Mouse (Mus musculus) liver, embryonic 13.5 days (tissue): Measurements from ENCODE around the gene Hacd1. TPM values are rescaled to one million over a fixed set of nuclear protein-coding genes. Genes with fewer than 3 reads are reported as not detected.

ENCODE experiments used
- ATAC-seq: fragments of 200-750 bp; cut with Nextera tagmentation; 2 replicates; pipeline ENCODE4 v1.8.0; 2017; ENCODE audit warnings: low read depth, mild to moderate bottlenecking, moderate number of reproducible peaks, moderate library complexity
- DNase-seq: peaks from one replicate; pipeline ENCODE4 v3.0.0; 2022
- H3K27ac ChIP-seq: fragments of 300-500 bp; sonication (generic); 2 replicates; pipeline ENCODE4 v1.5.1; 2015; ENCODE audit warnings: moderate library complexity, mild to moderate bottlenecking, inconsistent platforms
- H3K27me3 ChIP-seq: fragments of 300-500 bp; sonication (generic); 2 replicates; pipeline ENCODE4 v1.6.1; 2015; ENCODE audit warnings: mild to moderate bottlenecking, inconsistent platforms
- H3K36me3 ChIP-seq: fragments of 300-500 bp; sonication (generic); 2 replicates; pipeline ENCODE4 v1.6.1; 2015; ENCODE audit warnings: mild to moderate bottlenecking, inconsistent platforms
- H3K4me1 ChIP-seq: fragments of 300-500 bp; sonication (generic); replicated peaks from 2 replicates; pipeline ENCODE4 v1.6.1; 2015; ENCODE audit warnings: inconsistent platforms
- H3K4me2 ChIP-seq: fragments of 300-500 bp; sonication (generic); 2 replicates; pipeline ENCODE4 v1.6.1; 2015; ENCODE audit warnings: inconsistent platforms, mild to moderate bottlenecking, moderate library complexity
- H3K4me3 ChIP-seq: fragments of 300-500 bp; sonication (generic); replicated peaks from 2 replicates; pipeline ENCODE4 v1.5.1; 2015; ENCODE audit warnings: mild to moderate bottlenecking, inconsistent platforms
- H3K9ac ChIP-seq: fragments of 300-500 bp; sonication (generic); 2 replicates; pipeline ENCODE4 v1.6.1; 2015; ENCODE audit warnings: mild to moderate bottlenecking, inconsistent platforms
- H3K9me3 ChIP-seq: fragments of 300-500 bp; sonication (generic); replicated peaks from 2 replicates; pipeline ENCODE4 v1.6.1; 2016; ENCODE audit warnings: inconsistent platforms
- WGBS: fragments of 180-500 bp; shearing (Covaris S2); methylation state at CpG from one replicate; pipeline ENCODE4 v1.1.7; 2015; ENCODE audit not compliant: insufficient replicate concordance; 5-methylcytosine and 5-hydroxymethylcytosine counted together
- polyA plus RNA-seq: library from polyadenylated mRNA; unstranded; fragments of >200 nt; fragmentation: Nextera tagmentation; extraction: Ambion mirVana; gene quantifications from 2 replicates; pipeline ENCODE4 v1.2.1, GENCODE M21; 2015

The Hacd1 gene
- polyA plus RNA-seq, 1 experiment from 2014 or later = 65.4 TPM

DNA sequence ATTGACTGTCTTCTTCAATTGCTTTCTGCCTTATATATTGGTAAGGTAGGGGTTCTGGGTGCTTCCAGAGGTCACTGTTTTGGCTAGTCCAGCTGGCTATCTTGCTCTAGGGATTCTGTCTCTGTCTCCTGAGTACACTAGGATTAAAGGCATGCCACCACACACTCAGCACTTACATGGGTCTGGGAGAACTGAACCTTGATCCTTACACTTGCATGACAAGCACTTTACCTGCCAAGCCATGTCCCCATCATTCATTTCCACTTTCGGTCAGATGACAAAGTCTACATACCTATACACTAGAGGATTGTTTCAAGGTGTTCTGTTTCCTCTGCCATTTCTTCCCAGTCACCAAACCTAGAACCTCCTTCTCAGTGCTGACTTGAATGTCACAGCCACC lies 50.8 kb downstream of the Hacd1 start:
- DNase-seq (no peak), ATAC-seq (no peak)
- H3K27me3 ChIP-seq = no peaks in the 10 kb centered on the region
- WGBS = 62% methylated on average over 1 of the region's 1 CpGs
- no peaks in the 10 kb centered on the region for H3K4me1 ChIP-seq
- no peaks in the 10 kb centered on the region for H3K36me3 ChIP-seq
- H3K4me3 ChIP-seq = no peak overlapping the region
- no peak overlapping the region for H3K4me2 ChIP-seq
- no peak overlapping the region for H3K27ac ChIP-seq
- H3K9me3 ChIP-seq = no peaks in the 10 kb centered on the region
- no peak overlapping the region for H3K9ac ChIP-seq

GRCm38 (mm10) chr2:13960136-13960535 lies 95.8 kb downstream of the Hacd1 start:
- no peaks in the 10 kb centered on the region for H3K4me1 ChIP-seq
- 58% methylated on average over 1 of the region's 1 CpGs for WGBS

GRCm38 (mm10) chr2:13956463-13956862 lies 99.5 kb downstream of the Hacd1 start:
- Histone ChIP-seq H3K9ac (no peak overlapping the region), H3K4me1 (no peaks in the 10 kb centered on the region), H3K9me3 (no peaks in the 10 kb centered on the region), H3K36me3 (no peaks in the 10 kb centered on the region), H3K4me2 (no peak overlapping the region), H3K27me3 (no peaks in the 10 kb centered on the region), H3K27ac (no peak overlapping the region), H3K4me3 (no peak overlapping the region)
- WGBS = 33% methylated on average over 2 of the region's 2 CpGs
- no peak for ATAC-seq
- DNase-seq = no peak

More at GRCm38 (mm10) chr2:13960136-13960535, 95.8 kb downstream of the Hacd1 start:
- H3K4me2 ChIP-seq = no peak overlapping the region
- H3K4me3 ChIP-seq = no peak overlapping the region
- no peaks in the 10 kb centered on the region for H3K27me3 ChIP-seq
- DNase-seq (no peak), ATAC-seq (no peak)
- no peaks in the 10 kb centered on the region for H3K9me3 ChIP-seq
- no peak overlapping the region for H3K9ac ChIP-seq
- H3K27ac ChIP-seq = no peak overlapping the region
- no peaks in the 10 kb centered on the region for H3K36me3 ChIP-seq

DNA sequence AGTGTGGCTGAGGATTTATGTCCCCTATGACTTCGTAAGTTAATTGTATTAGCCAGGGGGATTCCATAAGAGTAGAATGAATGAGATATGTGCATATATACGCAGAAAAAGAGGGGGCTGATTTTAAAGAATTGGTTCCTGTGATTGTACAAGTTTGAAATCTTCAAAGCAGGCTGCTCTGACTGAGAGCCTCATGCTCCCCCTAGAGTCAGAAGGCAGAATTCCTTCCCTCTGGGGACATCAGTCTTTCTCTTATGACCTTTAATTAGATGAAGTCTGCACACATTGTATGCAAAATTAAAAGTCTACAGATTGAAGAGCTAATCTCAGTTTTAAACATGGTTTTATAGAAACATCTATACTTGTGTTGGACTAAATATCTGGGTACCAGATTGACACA lies 117.8 kb downstream of the Hacd1 start:
- no peaks in the 10 kb centered on the region for H3K27me3 ChIP-seq
- H3K27ac ChIP-seq = no peak overlapping the region
- no peak overlapping the region for H3K4me3 ChIP-seq
- no peaks in the 10 kb centered on the region for H3K36me3 ChIP-seq
- DNase-seq = no peak
- H3K4me1 ChIP-seq = no peaks in the 10 kb centered on the region
- 34% methylated on average over 2 of the region's 2 CpGs for WGBS
- H3K9me3 ChIP-seq = no peaks in the 10 kb centered on the region
- H3K4me2 ChIP-seq = no peak overlapping the region
- no peak for ATAC-seq
- no peak overlapping the region for H3K9ac ChIP-seq

DNA sequence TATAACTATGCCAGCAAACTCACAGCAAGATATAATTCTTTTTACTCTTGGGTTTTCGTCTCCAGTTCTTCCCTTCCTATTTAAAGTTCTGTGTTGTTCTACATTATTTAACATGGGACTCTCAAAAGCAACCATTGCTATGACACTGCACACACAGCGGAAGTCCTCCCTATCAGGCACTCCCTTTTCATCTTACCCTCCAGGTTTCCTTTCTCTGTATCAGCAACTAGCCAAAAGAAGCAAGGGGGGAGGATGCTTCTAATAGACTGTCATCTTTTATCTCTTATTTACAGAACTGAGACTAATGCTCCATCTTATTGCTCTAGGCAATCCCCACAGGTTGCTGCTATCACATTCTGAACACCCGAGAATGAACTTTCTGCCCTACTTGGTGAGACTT lies 120.6 kb downstream of the Hacd1 start:
- H3K27me3 ChIP-seq = no peaks in the 10 kb centered on the region
- ATAC-seq = no peak
- no peak overlapping the region for H3K27ac ChIP-seq
- H3K36me3 ChIP-seq = no peaks in the 10 kb centered on the region
- 36% methylated on average over 3 of the region's 3 CpGs for WGBS
- no peaks in the 10 kb centered on the region for H3K9me3 ChIP-seq
- H3K4me3 ChIP-seq = no peak overlapping the region
- no peak overlapping the region for H3K4me2 ChIP-seq
- no peak overlapping the region for H3K9ac ChIP-seq
- DNase-seq = no peak
- no peaks in the 10 kb centered on the region for H3K4me1 ChIP-seq

- H3K4me2 ChIP-seq = no peak overlapping the region
- no peaks in the 10 kb centered on the region for H3K27me3 ChIP-seq
- no peak for DNase-seq
- H3K9ac ChIP-seq = no peak overlapping the region
- H3K36me3 ChIP-seq = no peaks in the 10 kb centered on the region
- no peak for ATAC-seq
- H3K4me3 ChIP-seq = no peak overlapping the region
- H3K9me3 ChIP-seq = no peaks in the 10 kb centered on the region
- H3K4me1 ChIP-seq = no peaks in the 10 kb centered on the region
- H3K27ac ChIP-seq = no peak overlapping the region
Observed at GRCm38 (mm10) chr2:13932253-13932652, 123.7 kb downstream of the Hacd1 start.

DNA sequence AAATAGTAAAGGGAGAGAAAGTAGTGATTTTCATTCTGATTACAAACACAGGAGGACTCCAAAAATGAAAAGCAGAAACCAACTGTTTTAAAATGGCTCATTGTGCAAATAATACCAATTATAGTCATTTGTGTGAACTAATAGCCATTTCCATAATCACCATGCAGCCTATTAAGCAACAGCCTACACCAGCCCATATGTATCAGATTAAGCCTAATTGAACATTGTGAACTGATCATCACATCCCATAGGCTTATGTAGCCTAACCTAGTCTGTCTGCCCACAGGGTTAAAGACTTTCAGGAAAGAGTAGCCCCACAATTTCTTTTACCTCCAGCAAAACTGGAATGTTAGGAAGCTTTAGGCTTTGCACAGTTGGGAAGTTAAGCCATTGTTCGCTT lies 125.2 kb downstream of the Hacd1 start:
- Histone ChIP-seq H3K36me3 (no peaks in the 10 kb centered on the region), H3K9me3 (no peaks in the 10 kb centered on the region), H3K27ac (no peak overlapping the region), H3K4me1 (no peaks in the 10 kb centered on the region), H3K4me2 (no peak overlapping the region), H3K9ac (no peak overlapping the region), H3K27me3 (no peaks in the 10 kb centered on the region), H3K4me3 (no peak overlapping the region)
- WGBS = 58% methylated on average over 1 of the region's 1 CpGs
- DNase-seq = no peak
- ATAC-seq = no peak

DNA sequence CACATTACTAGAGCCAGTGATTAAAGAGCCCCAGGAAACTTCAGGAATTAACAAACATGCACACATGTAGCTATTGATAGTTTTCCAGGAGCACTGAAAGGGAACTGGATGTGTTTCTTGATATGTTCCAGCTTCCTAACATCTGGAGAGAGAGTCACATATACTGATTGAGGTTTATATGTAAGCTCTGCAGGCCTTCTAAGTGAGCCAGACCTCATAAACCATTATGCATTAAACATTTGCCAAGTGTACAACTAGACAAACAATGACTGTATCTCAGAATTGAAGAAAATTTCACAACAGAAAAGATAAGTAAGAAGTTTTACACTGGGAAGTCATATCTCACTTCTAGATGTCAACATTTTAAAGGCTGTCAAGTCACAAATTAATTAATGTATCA lies 167.4 kb downstream of the Hacd1 start:
- Histone ChIP-seq H3K36me3 (no peaks in the 10 kb centered on the region), H3K9ac (no peak overlapping the region), H3K4me3 (no peak overlapping the region), H3K9me3 (no peaks in the 10 kb centered on the region), H3K4me1 (no peaks in the 10 kb centered on the region), H3K27me3 (no peaks in the 10 kb centered on the region), H3K4me2 (no peak overlapping the region), H3K27ac (no peak overlapping the region)
- ATAC-seq (no peak), DNase-seq (no peak)

DNA sequence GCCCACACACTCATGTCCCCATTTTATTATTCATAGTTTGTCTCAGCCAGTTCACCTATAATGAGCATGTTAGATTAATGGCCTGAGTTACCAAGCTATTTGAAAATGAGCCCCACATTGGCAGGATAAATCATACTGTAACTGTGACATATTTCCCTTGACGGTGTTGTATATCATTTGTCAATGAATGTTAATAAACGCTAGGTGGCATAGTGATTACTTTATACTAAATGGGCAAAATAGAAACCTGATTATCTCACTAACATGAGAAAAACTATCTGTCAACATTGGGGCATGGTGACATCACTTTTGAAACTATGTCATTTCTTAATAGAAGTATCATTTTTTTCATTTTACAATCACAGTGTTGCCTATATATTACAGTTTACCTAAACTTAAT lies 198.5 kb downstream of the Hacd1 start:
- WGBS = 54% methylated on average over 2 of the region's 2 CpGs
- H3K27ac ChIP-seq = no peak overlapping the region
- no peak overlapping the region for H3K4me2 ChIP-seq

DNA sequence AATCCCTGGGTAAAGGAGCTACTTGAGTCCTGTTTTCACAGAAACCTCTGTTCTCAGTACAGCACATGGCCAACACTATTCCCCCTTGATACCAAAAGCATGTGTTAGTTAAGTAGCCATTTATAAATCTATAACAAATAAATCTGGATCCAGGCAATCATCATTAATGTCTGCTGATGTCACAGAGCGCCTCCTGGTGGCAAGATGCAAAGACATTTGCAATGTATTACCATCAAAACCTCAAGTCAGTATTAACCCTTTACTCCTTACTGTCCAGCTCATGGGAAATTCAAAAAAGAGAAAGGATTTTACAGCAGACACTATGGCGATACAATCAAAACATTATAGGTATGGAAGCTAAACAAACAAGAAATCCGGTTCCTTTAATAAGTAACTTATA lies 200.4 kb downstream of the Hacd1 start:
- H3K4me1 ChIP-seq = no peaks in the 10 kb centered on the region
- no peak overlapping the region for H3K4me2 ChIP-seq
- H3K36me3 ChIP-seq = no peaks in the 10 kb centered on the region
- H3K9ac ChIP-seq = no peak overlapping the region
- no peak for DNase-seq
- H3K9me3 ChIP-seq = no peaks in the 10 kb centered on the region
- no peaks in the 10 kb centered on the region for H3K27me3 ChIP-seq
- no peak for ATAC-seq
- no peak overlapping the region for H3K4me3 ChIP-seq
- WGBS = 40% methylated on average over 3 of the region's 3 CpGs
- no peak overlapping the region for H3K27ac ChIP-seq

More for the DNA sequence above, 198.5 kb downstream of the Hacd1 start:
- Histone ChIP-seq H3K4me1 (no peaks in the 10 kb centered on the region), H3K9ac (no peak overlapping the region), H3K4me3 (no peak overlapping the region), H3K36me3 (no peaks in the 10 kb centered on the region), H3K9me3 (no peaks in the 10 kb centered on the region), H3K27me3 (no peaks in the 10 kb centered on the region)
- DNase-seq (no peak), ATAC-seq (no peak)

DNA sequence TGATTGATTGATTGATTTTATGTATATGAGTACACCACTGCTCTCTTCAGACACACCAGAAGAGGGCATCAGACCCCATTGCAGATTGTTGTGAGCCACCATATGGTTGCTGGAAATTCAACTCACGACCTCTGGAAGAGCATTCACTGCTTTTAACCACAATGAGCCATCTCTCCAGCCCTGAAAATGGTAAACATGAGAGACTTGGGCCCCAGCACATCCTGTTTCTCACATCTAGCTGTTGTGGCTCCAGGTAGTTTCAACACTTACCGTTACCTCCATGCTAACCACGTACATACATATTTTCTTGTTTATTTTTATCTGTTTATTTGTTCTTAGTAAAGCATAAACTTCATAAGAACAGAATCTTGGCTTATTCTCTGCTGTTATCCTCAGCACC lies 219.6 kb downstream of the Hacd1 start:
- DNase-seq (no peak), ATAC-seq (no peak)
- no peak overlapping the region for H3K4me3 ChIP-seq
- WGBS = 49% methylated on average over 3 of the region's 3 CpGs
- no peak overlapping the region for H3K9ac ChIP-seq
- no peaks in the 10 kb centered on the region for H3K4me1 ChIP-seq
- no peaks in the 10 kb centered on the region for H3K27me3 ChIP-seq
- H3K27ac ChIP-seq = no peak overlapping the region
- no peaks in the 10 kb centered on the region for H3K36me3 ChIP-seq
- no peak overlapping the region for H3K4me2 ChIP-seq
- no peaks in the 10 kb centered on the region for H3K9me3 ChIP-seq

DNA sequence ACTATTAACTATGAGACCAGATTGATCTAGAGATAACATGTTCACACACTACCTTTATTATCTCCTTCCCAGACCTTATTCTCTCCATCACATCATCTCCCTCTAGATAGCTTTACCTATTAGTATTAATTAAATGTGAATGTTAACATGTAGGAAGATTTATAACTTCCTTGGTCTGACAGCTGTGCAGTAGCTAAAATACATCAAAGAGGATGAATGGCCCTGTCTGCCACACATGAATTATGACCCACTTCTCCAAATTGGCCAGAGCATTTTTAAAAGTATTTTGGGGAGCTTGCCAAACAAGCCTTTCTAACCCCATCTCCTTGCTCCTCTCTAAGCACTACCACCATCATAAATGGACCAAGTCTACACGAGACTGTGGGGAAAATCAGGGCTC lies 220.9 kb downstream of the Hacd1 start:
- no peaks in the 10 kb centered on the region for H3K36me3 ChIP-seq
- no peaks in the 10 kb centered on the region for H3K27me3 ChIP-seq
- H3K4me3 ChIP-seq = no peak overlapping the region
- H3K9ac ChIP-seq = no peak overlapping the region
- no peaks in the 10 kb centered on the region for H3K4me1 ChIP-seq
- no peak overlapping the region for H3K27ac ChIP-seq
- no peak for DNase-seq
- ATAC-seq = no peak
- WGBS = 40% methylated on average over 1 of the region's 1 CpGs
- no peaks in the 10 kb centered on the region for H3K9me3 ChIP-seq
- no peak overlapping the region for H3K4me2 ChIP-seq

GRCm38 (mm10) chr2:13816645-13817044 lies 239.3 kb downstream of the Hacd1 start:
- H3K36me3 ChIP-seq = no peaks in the 10 kb centered on the region
- H3K4me2 ChIP-seq = no peak overlapping the region
- no peak overlapping the region for H3K4me3 ChIP-seq
- no peaks in the 10 kb centered on the region for H3K9me3 ChIP-seq
- H3K27ac ChIP-seq = no peak overlapping the region
- 47% methylated on average over 2 of the region's 2 CpGs for WGBS
- no peaks in the 10 kb centered on the region for H3K27me3 ChIP-seq
- ATAC-seq (no peak), DNase-seq (no peak)
- no peak overlapping the region for H3K9ac ChIP-seq
- no peaks in the 10 kb centered on the region for H3K4me1 ChIP-seq
